Mouse (Mus musculus) megakaryocyte progenitor cell, adult 5-6 weeks (primary cell): Measurements from ENCODE around the gene Idua. TPM values are rescaled to one million over a fixed set of nuclear protein-coding genes. Genes with fewer than 3 reads are reported as not detected.
A peak's percentile ranks its signal among the peaks of the same experiment; 100 is the strongest.

Experiments
- ATAC-seq: replicated peaks from 2 replicates; pipeline ENCODE4 v1.8.0; 2016; ENCODE audit warnings: mild to moderate bottlenecking, moderate TSS enrichment, inconsistent platforms; ENCODE audit not compliant: poor library complexity
- total RNA-seq, 2 experiments: library from RNA; stranded (forward) in 1 of 2; stranded (reverse) in 1 of 2; fragments of 157-497, 149-512 nt in 1 of 2; fragments of 200-1000 nt in 1 of 2; gene quantifications; 2 replicates each; pipeline versions ENCODE4 v1.2.3 to v1.2.4; 2015 to 2017

The Idua gene
- total RNA-seq, 2 experiments from 2014 or later: 3.1 to 18.5 TPM

GRCm38 (mm10) chr5:108715974-108716373, 55.8 kb downstream of the Idua start:
- no peak for ATAC-seq

- no peak for ATAC-seq
These were observed 57.9 kb downstream of the Idua start for GRCm38 (mm10) chr5:108718051-108718450.

- ATAC-seq: peak; percentile 30; the same call in 1 of the 2 replicates
These were observed 59.6 kb downstream of the Idua start for GRCm38 (mm10) chr5:108719761-108720160.

GRCm38 (mm10) chr5:108724006-108724405, 63.9 kb downstream of the Idua start:
- ATAC-seq: no peak

DNA sequence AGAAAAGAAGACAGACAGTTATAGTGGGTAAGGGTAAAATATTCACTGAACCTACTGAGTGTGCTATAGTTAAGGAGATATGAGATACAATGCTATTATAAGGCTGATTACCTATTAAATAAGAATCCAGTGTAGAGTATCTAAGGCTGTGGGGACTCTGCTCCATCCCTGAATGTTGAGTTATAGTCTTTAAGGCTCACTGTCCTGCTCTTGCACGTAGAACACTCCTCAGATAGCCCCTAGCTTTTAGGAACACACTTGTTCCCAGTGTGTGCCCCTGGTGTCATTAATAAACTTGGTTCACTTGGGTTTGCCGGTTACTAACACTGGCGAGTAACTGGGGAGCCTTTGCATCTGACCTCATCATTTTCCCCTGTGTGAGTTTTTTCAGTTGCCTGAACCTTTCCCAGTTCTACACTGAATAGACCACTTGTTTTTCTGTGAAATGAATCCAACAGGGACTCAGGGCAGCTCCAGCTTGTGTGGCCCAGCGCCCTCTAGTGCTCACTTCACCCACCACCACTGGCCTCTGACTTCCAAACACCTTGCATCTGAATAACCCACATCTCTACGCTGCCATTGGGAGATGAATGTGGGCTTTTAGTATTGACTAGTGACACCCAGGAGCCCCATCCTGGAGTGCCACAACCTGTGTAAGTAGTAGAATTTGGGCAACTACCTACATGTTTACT, 66.6 kb downstream of the Idua start:
- peak; percentile 98 for ATAC-seq

GRCm38 (mm10) chr5:108727425-108727824, 67.3 kb downstream of the Idua start:
- no peak for ATAC-seq

Other genes starting within 250 kb of the Idua start
- gene Atp5k, start 225.9 kb upstream of the Idua start, total RNA-seq (2015): 245 and 275 TPM in 2 replicates
- gene Atp5k, start 225.9 kb upstream of the Idua start, total RNA-seq (2017): 222 and 254 TPM in 2 replicates
- 0.59 and 1.6 TPM in 2 replicates for gene Mfsd7a, start 211.4 kb upstream of the Idua start, total RNA-seq (2015)
- 1.1 and 1.2 TPM in 2 replicates for gene Mfsd7a, start 211.4 kb upstream of the Idua start, total RNA-seq (2017)
- 15.8 and 21.1 TPM in 2 replicates for gene Pcgf3, start 199.1 kb upstream of the Idua start, total RNA-seq (2015)
- gene Pcgf3, start 199.1 kb upstream of the Idua start, total RNA-seq (2017): 7.6 and 10.6 TPM in 2 replicates
- 0.07 TPM in 1 of 2 replicates, not detected in the other for gene Cplx1, start 110.3 kb upstream of the Idua start, total RNA-seq (2015)
- not detected in 2 replicates for gene Cplx1, start 110.3 kb upstream of the Idua start, total RNA-seq (2017)
- gene Gak, start 30.6 kb upstream of the Idua start, total RNA-seq (2015): 69.6 and 74.6 TPM in 2 replicates
- 89.9 and 120 TPM in 2 replicates for gene Gak, start 30.6 kb upstream of the Idua start, total RNA-seq (2017)
- gene Tmem175, start 30.6 kb upstream of the Idua start, total RNA-seq (2015): 22.9 and 28.7 TPM in 2 replicates
- 13.4 and 13.8 TPM in 2 replicates for gene Tmem175, start 30.6 kb upstream of the Idua start, total RNA-seq (2017)
- gene Dgkq, start 9.3 kb downstream of the Idua start, total RNA-seq (2015): 4.2 and 4.8 TPM in 2 replicates
- 4.2 and 8.2 TPM in 2 replicates for gene Dgkq, start 9.3 kb downstream of the Idua start, total RNA-seq (2017)
- gene Slc26a1, start 15.2 kb downstream of the Idua start, total RNA-seq (2015): 2.0 and 2.1 TPM in 2 replicates
- 0.75 and 1.5 TPM in 2 replicates for gene Slc26a1, start 15.2 kb downstream of the Idua start, total RNA-seq (2017)
- gene Fgfrl1, start 32.1 kb downstream of the Idua start, total RNA-seq (2015): 1.7 TPM in 2 replicates
- 2.3 and 2.7 TPM in 2 replicates for gene Fgfrl1, start 32.1 kb downstream of the Idua start, total RNA-seq (2017)
- not detected in 2 replicates for gene Rnf212, start 114.7 kb downstream of the Idua start, total RNA-seq (2015)
- gene Rnf212, start 114.7 kb downstream of the Idua start, total RNA-seq (2017): 0.79 TPM in 1 of 2 replicates, not detected in the other
- not detected in 2 replicates for gene Tmed11, start 135.0 kb downstream of the Idua start, total RNA-seq (2015)
- gene Tmed11, start 135.0 kb downstream of the Idua start, total RNA-seq (2017): not detected in 2 replicates
- gene Vmn2r8, start 148.5 kb downstream of the Idua start, total RNA-seq (2015): not detected in 2 replicates
- gene Vmn2r8, start 148.5 kb downstream of the Idua start, total RNA-seq (2017): not detected in 2 replicates
- gene Vmn2r9, start 192.3 kb downstream of the Idua start, total RNA-seq (2015): not detected in 2 replicates
- not detected in 2 replicates for gene Vmn2r9, start 192.3 kb downstream of the Idua start, total RNA-seq (2017)